Mouse (Mus musculus): ENCODE measurements around the gene 4930451I11Rik. TPM values are rescaled to one million over a fixed set of nuclear protein-coding genes. Genes with fewer than 3 reads are reported as not detected.

The 4930451I11Rik gene
- total and polyA plus RNA-seq, 3 experiments: not detected

DNA sequence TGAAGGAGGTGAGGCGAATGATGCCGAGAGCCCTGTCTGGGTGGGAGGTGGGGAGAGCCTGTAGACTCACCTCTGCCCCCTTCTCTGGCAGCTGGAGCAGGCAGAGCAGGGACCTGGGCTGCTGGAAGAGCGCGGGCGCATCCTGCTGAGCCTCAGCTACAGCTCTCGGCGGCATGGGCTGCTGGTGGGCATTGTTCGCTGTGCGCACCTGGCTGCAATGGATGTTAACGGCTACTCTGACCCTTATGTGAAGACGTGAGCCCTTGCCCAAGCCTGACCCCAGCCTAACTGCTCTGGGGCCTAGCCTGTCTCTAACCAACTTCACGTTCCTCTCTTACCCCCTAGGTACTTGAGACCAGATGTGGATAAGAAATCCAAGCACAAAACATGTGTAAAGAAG, 19.8 kb upstream of the 4930451I11Rik start:
- Histone ChIP-seq H3K27ac (ENCODE audit: control insufficient read depth, low read depth, low read length) (no peak overlapping the region), H3K9me3 (replicated peaks; ENCODE audit: insufficient read depth, low read length) (no peaks in the 10 kb centered on the region), H3K36me3 (ENCODE audit: control insufficient read depth in 1 of 2, insufficient read depth in 2 of 2, low read length in 2 of 2) (peaks cover 0 to 11% of the 10 kb centered on the region in 2 experiments; a peak in 1 of 4 replicates), H3K9ac (ENCODE audit: control insufficient read depth, low read depth, low read length, poor library complexity, severe bottlenecking) (no peak overlapping the region), H3K4me1 (ENCODE audit: control insufficient read depth in 1 of 2, insufficient read depth in 2 of 2, low read length in 2 of 2) (no peaks in the 10 kb centered on the region), H3K4me3 (ENCODE audit: control insufficient read depth in 1 of 2, insufficient read depth in 1 of 2, low read depth in 2 of 2, low read length in 2 of 2) (no peak overlapping the region), H3K27me3 (ENCODE audit: control insufficient read depth in 1 of 2, insufficient read depth in 2 of 2, low read length in 2 of 2) (no peaks in the 10 kb centered on the region), H3K79me2 (ENCODE audit: control insufficient read depth, insufficient read depth, low read length, poor library complexity) (no peaks in the 10 kb centered on the region; the same call in 1 of the 2 replicates)
- TF ChIP-seq POLR2A (IDR thresholded peaks at IDR 0.05; ENCODE audit: control insufficient read depth in 1 of 2, insufficient read depth in 1 of 2, low read depth in 1 of 2, low read length in 2 of 2, poor library complexity in 1 of 2) (peak in 1 of 2 experiments; percentile 45; a peak in 2 of 4 replicates), RCOR1 (IDR thresholded peaks at IDR 0.05; ENCODE audit: low read depth, low read length) (no peak), MEF2A (IDR thresholded peaks at IDR 0.05; ENCODE audit: extremely low read depth, insufficient replicate concordance, low read depth, low read length, poor library complexity, severe bottlenecking) (no peak)
- DNase-seq (ENCODE audit: low read depth, low spot score): no peak

GRCm38 (mm10) chr7:126850161-126850560, 18.7 kb upstream of the 4930451I11Rik start:
- Histone ChIP-seq H3K27me3 (ENCODE audit: control insufficient read depth in 1 of 2, insufficient read depth in 2 of 2, low read length in 2 of 2) (no peaks in the 10 kb centered on the region), H3K27ac (ENCODE audit: control insufficient read depth, low read depth, low read length) (no peak overlapping the region), H3K4me1 (ENCODE audit: control insufficient read depth in 1 of 2, insufficient read depth in 2 of 2, low read length in 2 of 2) (no peaks in the 10 kb centered on the region), H3K36me3 (ENCODE audit: control insufficient read depth in 1 of 2, insufficient read depth in 2 of 2, low read length in 2 of 2) (peaks cover 0 to 7% of the 10 kb centered on the region in 2 experiments; a peak in 1 of 4 replicates), H3K4me3 (ENCODE audit: control insufficient read depth in 1 of 2, insufficient read depth in 1 of 2, low read depth in 2 of 2, low read length in 2 of 2) (no peak overlapping the region), H3K9ac (ENCODE audit: control insufficient read depth, low read depth, low read length, poor library complexity, severe bottlenecking) (no peak overlapping the region), H3K9me3 (replicated peaks; ENCODE audit: insufficient read depth, low read length) (no peaks in the 10 kb centered on the region), H3K79me2 (ENCODE audit: control insufficient read depth, insufficient read depth, low read length, poor library complexity) (no peaks in the 10 kb centered on the region)
- TF ChIP-seq USF1 (IDR thresholded peaks at IDR 0.05; ENCODE audit: low read depth, low read length) (no peak), TBP (IDR thresholded peaks at IDR 0.05; ENCODE audit: low read depth, low read length) (no peak), MAFK (IDR thresholded peaks at IDR 0.05; ENCODE audit: borderline replicate concordance, low read depth, low read length) (no peak), CHD2 (IDR thresholded peaks at IDR 0.05; ENCODE audit: low read length) (no peak), UBTF (IDR thresholded peaks at IDR 0.05; ENCODE audit: borderline replicate concordance, insufficient read depth, low read depth, low read length) (no peak)
- no peak for DNase-seq (ENCODE audit: low read depth, low spot score)

GRCm38 (mm10) chr7:126848794-126849193, 17.4 kb upstream of the 4930451I11Rik start:
- Histone ChIP-seq H3K9me3 (replicated peaks; ENCODE audit: insufficient read depth, low read length) (no peaks in the 10 kb centered on the region), H3K36me3 (ENCODE audit: control insufficient read depth in 1 of 2, insufficient read depth in 2 of 2, low read length in 2 of 2) (peaks cover 0 to 4% of the 10 kb centered on the region in 2 experiments; a peak in 1 of 4 replicates), H3K4me3 (ENCODE audit: control insufficient read depth in 1 of 2, insufficient read depth in 1 of 2, low read depth in 2 of 2, low read length in 2 of 2) (no peak overlapping the region), H3K27me3 (ENCODE audit: control insufficient read depth in 1 of 2, insufficient read depth in 2 of 2, low read length in 2 of 2) (peaks cover 1 to 6% of the 10 kb centered on the region in 2 experiments; a peak in 3 of 4 replicates), H3K27ac (ENCODE audit: control insufficient read depth, low read depth, low read length) (no peak overlapping the region), H3K9ac (ENCODE audit: control insufficient read depth, low read depth, low read length, poor library complexity, severe bottlenecking) (no peak overlapping the region), H3K79me2 (ENCODE audit: control insufficient read depth, insufficient read depth, low read length, poor library complexity) (no peaks in the 10 kb centered on the region), H3K4me1 (ENCODE audit: control insufficient read depth in 1 of 2, insufficient read depth in 2 of 2, low read length in 2 of 2) (no peaks in the 10 kb centered on the region)
- no peak for DNase-seq (ENCODE audit: low read depth, low spot score)
- no peak for TF ChIP-seq USF1 (IDR thresholded peaks at IDR 0.05; ENCODE audit: low read depth, low read length)
- no peak for TF ChIP-seq NELFE (IDR thresholded peaks at IDR 0.05; ENCODE audit: low read depth, low read length)

All from MEL (cell line).